Mouse (Mus musculus) lung, adult 18-20 months (tissue): ENCODE results near the gene Ewsr1.

Experiments
- DNase-seq, 2 experiments: peaks; one replicate each; pipeline ENCODE4 v3.0.0; 2022; ENCODE audit warnings: mixed read lengths in 2 of 2

Ewsr1 gene

GRCm38 (mm10) chr11:5098736-5099542, at the start of gene Ewsr1, which contains the start of gene Rhbdd3:
Gene Ewsr1, minus strand, starts transcription at chr11:5099266.
Gene Rhbdd3, plus strand, starts transcription at chr11:5098926.
- peak; percentile 96 for DNase-seq

- no peak for DNase-seq
These were observed 46.5 kb upstream of the Ewsr1 start for GRCm38 (mm10) chr11:5145600-5145999.

GRCm38 (mm10) chr11:5141965-5142364, 42.9 kb upstream of the Ewsr1 start:
- DNase-seq, result peak in 1 of 2 experiments; percentile 41

- no peak for DNase-seq
These were observed 42.2 kb upstream of the Ewsr1 start for GRCm38 (mm10) chr11:5141252-5141651.

- DNase-seq, result peak; percentile 56 to 69
These were observed 41.6 kb upstream of the Ewsr1 start for GRCm38 (mm10) chr11:5140619-5141018.

- DNase-seq, result peak in 1 of 2 experiments; percentile 53
These were observed 40.3 kb upstream of the Ewsr1 start for GRCm38 (mm10) chr11:5139372-5139771.

- peak; percentile 77 to 82 for DNase-seq
These were observed 39.6 kb upstream of the Ewsr1 start for GRCm38 (mm10) chr11:5138642-5139041.

GRCm38 (mm10) chr11:5135914-5136313, 36.8 kb upstream of the Ewsr1 start:
- peak; percentile 79 to 84 for DNase-seq

GRCm38 (mm10) chr11:5132751-5133150, 33.7 kb upstream of the Ewsr1 start:
- DNase-seq, result no peak

- DNase-seq, result no peak
These were observed 31.1 kb upstream of the Ewsr1 start for GRCm38 (mm10) chr11:5130111-5130665.

- no peak for DNase-seq
These were observed 30.0 kb upstream of the Ewsr1 start for GRCm38 (mm10) chr11:5129035-5129480.

GRCm38 (mm10) chr11:5125713-5126112, 26.6 kb upstream of the Ewsr1 start:
- no peak for DNase-seq

- DNase-seq, result peak; percentile 83 to 88
These were observed 16.0 kb upstream of the Ewsr1 start for GRCm38 (mm10) chr11:5114931-5115581.

- no peak for DNase-seq
These were observed 14.6 kb upstream of the Ewsr1 start for GRCm38 (mm10) chr11:5113645-5114044.

- DNase-seq, result no peak
These were observed 10.4 kb upstream of the Ewsr1 start for GRCm38 (mm10) chr11:5109441-5109840.

- no peak for DNase-seq
These were observed 5.0 kb upstream of the Ewsr1 start for GRCm38 (mm10) chr11:5103986-5104509.

GRCm38 (mm10) chr11:5102384-5102783, 3.3 kb upstream of the Ewsr1 start:
- DNase-seq, result no peak

GRCm38 (mm10) chr11:5101641-5102040, 2.6 kb upstream of the Ewsr1 start:
- no peak for DNase-seq

- no peak for DNase-seq
These were observed 1.7 kb upstream of the Ewsr1 start for GRCm38 (mm10) chr11:5100801-5101200.

- no peak for DNase-seq
These were observed 1.2 kb upstream of the Ewsr1 start for GRCm38 (mm10) chr11:5100283-5100682.

- DNase-seq, result peak; percentile 86 to 89
These were observed 614 bp upstream of the Ewsr1 start for GRCm38 (mm10) chr11:5099576-5100183.

GRCm38 (mm10) chr11:5098035-5098735, 881 bp downstream of the Ewsr1 start:
- DNase-seq, result peak; percentile 31 to 46
